Mouse (Mus musculus) kidney, embryonic 14.5 days (tissue): ENCODE measurements around the gene Nlrp14. TPM values are rescaled to one million over a fixed set of nuclear protein-coding genes. Genes with fewer than 3 reads are reported as not detected.
A peak's percentile ranks its signal among the peaks of the same experiment; 100 is the strongest.
"Not testable (repeated sequence)": the region's sequence is repeated elsewhere in the genome, so short reads cannot be mapped to it uniquely, and the experiment has no call there.

Experiments used
- ATAC-seq: fragments of 200-750 bp; cut with Nextera tagmentation; 2 replicates; pipeline ENCODE4 v1.8.0; 2017; ENCODE audit warnings: moderate number of reproducible peaks, mild to moderate bottlenecking, moderate TSS enrichment, moderate library complexity; ENCODE audit not compliant: low FRiP score, low TSS enrichment
- H3K27ac ChIP-seq: fragments of 300-500 bp; sonication (generic); 2 replicates; pipeline ENCODE4 v1.5.1; 2014; ENCODE audit warnings: low read depth, mild to moderate bottlenecking, low read length, moderate library complexity, mixed read lengths
- H3K27me3 ChIP-seq: fragments of 300-500 bp; sonication (generic); 2 replicates; pipeline ENCODE4 v1.6.1; 2014; ENCODE audit warnings: mild to moderate bottlenecking, low read length; ENCODE audit not compliant: control insufficient read depth, insufficient read depth
- H3K36me3 ChIP-seq: fragments of 300-500 bp; sonication (generic); 2 replicates; pipeline ENCODE4 v1.6.1; 2014; ENCODE audit warnings: low read length, mixed read lengths; ENCODE audit not compliant: control insufficient read depth, insufficient read depth
- H3K4me1 ChIP-seq: fragments of 300-500 bp; sonication (generic); 2 replicates; pipeline ENCODE4 v1.6.1; 2014; ENCODE audit warnings: low read length, mixed read lengths; ENCODE audit not compliant: control insufficient read depth, insufficient read depth
- H3K4me2 ChIP-seq: fragments of 300-500 bp; sonication (generic); replicated peaks from 2 replicates; pipeline ENCODE4 v1.6.1; 2014; ENCODE audit warnings: low read depth, mild to moderate bottlenecking, low read length
- H3K4me3 ChIP-seq: fragments of 300-500 bp; sonication (generic); 2 replicates; pipeline ENCODE4 v1.5.1; 2014; ENCODE audit warnings: mild to moderate bottlenecking, low read length
- H3K9ac ChIP-seq: fragments of 300-500 bp; sonication (generic); 2 replicates; pipeline ENCODE4 v1.6.1; 2014; ENCODE audit warnings: low read depth, mild to moderate bottlenecking, low read length, moderate library complexity
- H3K9me3 ChIP-seq: fragments of 300-500 bp; sonication (generic); 2 replicates; pipeline ENCODE4 v1.6.1; 2016; ENCODE audit warnings: low read length; ENCODE audit not compliant: control insufficient read depth
- WGBS: fragments of 180-500 bp; shearing (Covaris S2); extraction: QIAGEN DNeasy Blood & Tissue Kit; methylation state at CpG from one replicate; pipeline ENCODE4 v1.1.7; 2014; 5-methylcytosine and 5-hydroxymethylcytosine counted together
- polyA plus RNA-seq: library from polyadenylated mRNA; unstranded; fragments of >200 nt; fragmentation: Nextera tagmentation; extraction: Ambion mirVana; gene quantifications from 2 replicates; pipeline ENCODE4 v1.2.1, GENCODE M21; 2014

Nlrp14 gene
- polyA plus RNA-seq = not detected in 2 replicates

- 89% methylated on average over 10 of the region's 10 CpGs for WGBS
- no peak for ATAC-seq
Observed at GRCm38 (mm10) chr7:107166690-107167089, at the start of gene Nlrp14. TSS of gene Nlrp14 (plus strand) at chr7:107166990.

GRCm38 (mm10) chr7:107130983-107131382, 35.8 kb upstream of the Nlrp14 start, which contains the start of gene Olfr715:
TSS of gene Olfr715 (minus strand) at chr7:107131083.
- not testable (repeated sequence) for H3K36me3 ChIP-seq, H3K27me3 ChIP-seq, H3K4me3 ChIP-seq, H3K9ac ChIP-seq, H3K4me1 ChIP-seq, H3K9me3 ChIP-seq, H3K27ac ChIP-seq, H3K4me2 ChIP-seq, ATAC-seq
- WGBS = 53% methylated on average over 1 of the region's 3 CpGs

More at GRCm38 (mm10) chr7:107166690-107167089, at the start of gene Nlrp14:
- no peaks in the 10 kb centered on the region for H3K4me1 ChIP-seq
- no peak within 1 kb of the TSS for H3K4me3 ChIP-seq
- no peaks in the 10 kb centered on the region for H3K9me3 ChIP-seq
- H3K36me3 ChIP-seq = no peaks in the 10 kb centered on the region
- H3K4me2 ChIP-seq = no peak within 1 kb of the TSS
- no peaks in the 10 kb centered on the region for H3K27me3 ChIP-seq
- no peak within 1 kb of the TSS for H3K9ac ChIP-seq
- no peak within 1 kb of the TSS for H3K27ac ChIP-seq

- H3K36me3 ChIP-seq, ATAC-seq, H3K27me3 ChIP-seq, H3K4me3 ChIP-seq, H3K4me1 ChIP-seq, H3K9ac ChIP-seq, H3K27ac ChIP-seq, H3K4me2 ChIP-seq, H3K9me3 ChIP-seq: not testable (repeated sequence)
- WGBS = 77% methylated on average over 2 of the region's 2 CpGs
Observed at GRCm38 (mm10) chr7:107138027-107138426, 28.8 kb upstream of the Nlrp14 start, which contains the start of gene Olfr716. TSS of gene Olfr716 (plus strand) at chr7:107138327.

DNA sequence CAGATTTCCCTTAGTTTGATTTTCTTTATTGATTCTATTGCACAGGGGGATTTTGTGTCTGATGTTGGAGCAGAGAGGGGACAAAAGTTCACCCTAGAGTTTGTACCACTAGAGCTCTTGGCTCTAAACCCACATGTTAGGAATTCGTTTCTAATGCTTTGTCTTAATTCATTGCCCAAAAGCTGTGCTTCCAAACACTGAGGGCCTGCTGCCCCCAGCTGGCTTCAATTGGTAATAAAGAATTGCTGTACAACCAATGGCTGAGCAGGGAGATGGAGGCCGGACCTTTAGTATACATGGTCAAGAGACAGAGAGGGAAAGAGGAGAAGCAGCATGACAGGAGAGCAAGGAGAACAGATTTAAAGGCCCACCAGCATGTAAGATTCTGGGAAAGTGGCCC, 13.6 kb downstream of the Nlrp14 start:
- Histone ChIP-seq H3K36me3 (no peaks in the 10 kb centered on the region), H3K4me2 (no peak overlapping the region), H3K9me3 (no peaks in the 10 kb centered on the region), H3K4me1 (no peaks in the 10 kb centered on the region), H3K27me3 (no peaks in the 10 kb centered on the region), H3K27ac (no peak overlapping the region), H3K9ac (no peak overlapping the region), H3K4me3 (no peak overlapping the region)
- WGBS = 41% methylated on average over 2 of the region's 2 CpGs
- ATAC-seq = no peak

DNA sequence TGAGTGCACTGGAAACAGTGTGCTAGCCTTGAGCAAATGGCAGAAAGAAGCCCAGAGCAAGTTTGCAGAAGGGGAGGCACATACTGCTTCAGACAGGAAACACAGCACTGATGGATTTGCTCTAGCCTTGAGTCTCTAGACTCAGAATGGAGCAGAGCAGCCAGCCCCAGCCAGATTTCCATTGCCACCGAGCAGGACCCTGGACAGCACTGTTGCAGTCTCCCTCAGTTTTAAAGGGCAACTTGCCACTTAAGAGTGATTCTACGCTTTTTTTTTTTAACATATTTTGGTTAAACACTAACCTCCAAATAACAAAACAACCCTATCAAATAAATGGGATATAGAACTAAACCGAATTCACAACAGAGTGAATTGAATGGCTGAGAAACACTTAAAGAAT, 35.0 kb downstream of the Nlrp14 start:
- 33% methylated on average over 3 of the region's 3 CpGs for WGBS
- Histone ChIP-seq H3K4me1 (no peaks in the 10 kb centered on the region), H3K4me2 (no peak overlapping the region), H3K9me3 (no peaks in the 10 kb centered on the region), H3K27me3 (no peaks in the 10 kb centered on the region), H3K9ac (no peak overlapping the region), H3K27ac (no peak overlapping the region), H3K4me3 (no peak overlapping the region), H3K36me3 (no peaks in the 10 kb centered on the region)
- no peak for ATAC-seq

GRCm38 (mm10) chr7:107207843-107208242, 41.1 kb downstream of the Nlrp14 start:
- WGBS = 92% methylated on average over 3 of the region's 3 CpGs
- H3K9me3 ChIP-seq = peaks cover 16% of the 10 kb centered on the region
- H3K4me1 ChIP-seq = no peaks in the 10 kb centered on the region
- H3K36me3 ChIP-seq = no peaks in the 10 kb centered on the region
- ATAC-seq = no peak
- H3K27ac ChIP-seq = no peak overlapping the region
- peaks cover 26% of the 10 kb centered on the region for H3K27me3 ChIP-seq
- no peak overlapping the region for H3K4me3 ChIP-seq
- H3K4me2 ChIP-seq = no peak overlapping the region
- no peak overlapping the region for H3K9ac ChIP-seq

GRCm38 (mm10) chr7:107209204-107209860, 42.5 kb downstream of the Nlrp14 start, which contains the start of gene Rbmxl2:
TSS of gene Rbmxl2 (plus strand) at chr7:107209445.
- Histone ChIP-seq H3K9me3 (peaks cover 16% of the 10 kb centered on the region), H3K36me3 (no peaks in the 10 kb centered on the region), H3K27ac (no peak within 1 kb of the TSS), H3K4me3 (peak within 1 kb of the TSS; percentile 19), H3K4me2 (peak within 1 kb of the TSS; percentile 3; the same call in 1 of the 2 replicates), H3K9ac (no peak within 1 kb of the TSS), H3K27me3 (peaks cover 29% of the 10 kb centered on the region), H3K4me1 (no peaks in the 10 kb centered on the region)
- 51% methylated on average over 62 of the region's 70 CpGs for WGBS
- ATAC-seq = no peak

- Histone ChIP-seq H3K4me1 (no peaks in the 10 kb centered on the region), H3K36me3 (no peaks in the 10 kb centered on the region), H3K27ac (no peak overlapping the region), H3K4me3 (peak overlapping the region; percentile 19), H3K4me2 (0 out of 2 replicates have a peak overlapping the region, but pooled peaks have one; percentile 3), H3K9ac (no peak overlapping the region), H3K27me3 (peaks cover 29% of the 10 kb centered on the region), H3K9me3 (peaks cover 16% of the 10 kb centered on the region)
- WGBS = 30% methylated on average over 75 of the region's 77 CpGs
- 0 out of 2 replicates have a peak, but pooled peaks have one; percentile 35 for ATAC-seq
Observed at GRCm38 (mm10) chr7:107210126-107210576, 43.4 kb downstream of the Nlrp14 start.

GRCm38 (mm10) chr7:107215723-107216122, 48.9 kb downstream of the Nlrp14 start:
- H3K27ac ChIP-seq = no peak overlapping the region
- no peak overlapping the region for H3K4me2 ChIP-seq
- H3K9ac ChIP-seq = no peak overlapping the region
- no peaks in the 10 kb centered on the region for H3K4me1 ChIP-seq
- peaks cover 13% of the 10 kb centered on the region; the same call in 1 of the 2 replicates for H3K27me3 ChIP-seq
- H3K4me3 ChIP-seq = no peak overlapping the region
- ATAC-seq = peak; percentile 76; the same call in 1 of the 2 replicates
- H3K36me3 ChIP-seq = no peaks in the 10 kb centered on the region
- H3K9me3 ChIP-seq = no peaks in the 10 kb centered on the region
